Mouse (Mus musculus) cortical plate, adult 2 months (tissue): Measurements from ENCODE around the gene Acin1.

Experiments used
- CTCF ChIP-seq: fragments of 200-500 bp; IDR thresholded peaks from 2 replicates; pipeline ENCODE4 v1.5.1; 2011; ENCODE audit warnings: mild to moderate bottlenecking, control low read depth, low read length; ENCODE audit not compliant: insufficient read depth; ENCODE audit errors: extremely low read depth
- POLR2A ChIP-seq: fragments of 200-500 bp; IDR thresholded peaks from 2 replicates; pipeline ENCODE4 v1.6.1; 2011; ENCODE audit warnings: mild to moderate bottlenecking, low read length, control low read depth; ENCODE audit not compliant: insufficient read depth; ENCODE audit errors: extremely low read depth

DNA sequence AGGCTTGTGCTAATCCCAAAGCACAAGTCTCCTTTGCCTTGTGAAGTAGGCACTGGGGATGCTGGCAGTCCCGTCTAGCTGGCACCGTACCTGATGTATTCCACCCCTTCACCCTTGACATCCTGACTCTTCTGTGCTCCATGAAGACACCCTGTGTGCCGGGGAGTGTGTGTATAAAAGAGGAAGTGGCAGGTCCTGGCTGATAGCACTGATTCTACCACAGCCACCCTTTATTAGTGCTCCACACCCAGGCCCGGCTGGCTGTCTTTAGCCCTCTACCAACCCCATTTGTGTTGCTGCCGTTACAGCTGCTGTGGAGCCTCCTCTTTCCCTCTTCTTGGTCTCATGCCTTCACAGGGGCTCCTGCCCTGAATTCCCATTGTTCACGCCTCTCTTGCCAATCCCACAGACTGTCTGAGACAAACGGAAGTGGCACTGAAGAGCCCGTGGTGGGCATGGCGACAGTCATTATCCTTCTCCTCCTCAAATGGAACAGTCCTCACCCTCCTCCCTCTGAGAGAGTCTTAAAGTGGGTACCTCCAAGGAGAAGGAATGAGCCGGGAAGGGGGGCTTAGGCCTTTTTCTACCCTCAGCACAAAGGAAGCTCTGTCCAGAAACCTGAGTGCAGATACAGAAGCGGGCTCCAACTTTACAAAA, 56.0 kb downstream of the Acin1 start:
- no peak for TF ChIP-seq CTCF
- TF ChIP-seq POLR2A = no peak
